Mouse (Mus musculus): Measurements from ENCODE around the gene Ipo4.
A peak's percentile ranks its signal among the peaks of the same experiment; 100 is the strongest.

- TF ChIP-seq GATA1 (IDR thresholded peaks at IDR 0.05; ENCODE audit: borderline replicate concordance, low read length) (no peak), FLI1 (IDR thresholded peaks at IDR 0.05; ENCODE audit: low read length) (peak; percentile 40; the same call in 1 of the 2 replicates)
Observed at GRCm38 (mm10) chr14:55643060-55643907, 7.5 kb upstream of the Ipo4 start, which contains the start of gene Tm9sf1.

All from megakaryocyte, embryonic 14.5 days (primary cell).